Comparison of ENCODE assay signal across 22 mouse cellular contexts in genomic region chr17:71308296-71308695, GRCm38 (mm10). TPM values are rescaled to one million over a fixed set of nuclear protein-coding genes. Genes with fewer than 3 reads are reported as not detected.
A peak's percentile ranks its signal among the peaks of the same experiment; 100 is the strongest.
DNase-seq lines count a peak whose midpoint lies in the region; ATAC-seq and TF ChIP-seq lines count a peak whose summit lies in the region.
"Had no signal": no experiment of that assay in that cellular context is flagged by ENCODE, and none has a peak within 500 bp of the region (broad histone marks: within the 10 kb centered on the region; RNA-seq: fewer than 3 reads in every experiment).

No protein-coding gene starts in this region.

- peaks cover 15 to 31% of the 10 kb centered on the region in 2 experiments for H3K4me1 ChIP-seq in heart, embryonic 14.5 days (ENCODE audit: control insufficient read depth in 2 of 2, insufficient read depth in 2 of 2, low read length in 2 of 2)
- peaks cover 14% of the 10 kb centered on the region for H3K4me1 ChIP-seq in liver, postnatal 0 days (ENCODE audit: insufficient read depth)
- peaks cover 46% of the 10 kb centered on the region for H3K4me1 ChIP-seq in liver, embryonic 12.5 days

- no peaks in the 10 kb centered on the region for H3K9me3 ChIP-seq in heart, embryonic 14.5 days (ENCODE audit: control insufficient read depth, low read length)
- no peaks in the 10 kb centered on the region for H3K9me3 ChIP-seq in liver, postnatal 0 days (ENCODE audit: low read length)
- no peaks in the 10 kb centered on the region for H3K9me3 ChIP-seq in liver, embryonic 12.5 days (replicated peaks)
- H3K9me3 ChIP-seq: embryonic facial prominence, embryonic 12.5 days; embryonic facial prominence, embryonic 15.5 days; forebrain, embryonic 10.5 days; forebrain, embryonic 12.5 days had no signal

- intact Hi-C loops in heart, postnatal 14 days (cut with DNase I) = no loop called here

- no peak overlapping the region for H3K27ac ChIP-seq in heart, embryonic 14.5 days (replicated peaks in 1 of 2; ENCODE audit: control insufficient read depth in 1 of 2, insufficient read depth in 1 of 2, low read depth in 2 of 2, low read length in 2 of 2)
- H3K27ac ChIP-seq in liver, postnatal 0 days (ENCODE audit: low read depth) = no peak overlapping the region
- no peak overlapping the region for H3K27ac ChIP-seq in liver, embryonic 12.5 days
- H3K27ac ChIP-seq: embryonic facial prominence, embryonic 15.5 days; forebrain, embryonic 12.5 days had no signal

- no peak overlapping the region for H3K4me3 ChIP-seq in heart, embryonic 14.5 days (ENCODE audit: control insufficient read depth in 1 of 2, insufficient read depth in 1 of 2, low read depth in 1 of 2, low read length in 2 of 2)
- no peak overlapping the region for H3K4me3 ChIP-seq in liver, postnatal 0 days (ENCODE audit: low read depth, low read length)
- H3K4me3 ChIP-seq in liver, embryonic 12.5 days = no peak overlapping the region
- H3K4me3 ChIP-seq: erythroblast, embryonic 14.5 days; forebrain, embryonic 12.5 days had no signal

- peaks cover 5% of the 10 kb centered on the region; the same call in 1 of the 2 replicates for H3K27me3 ChIP-seq in heart, embryonic 14.5 days (ENCODE audit: control insufficient read depth, insufficient read depth, low read length)
- peaks cover 19% of the 10 kb centered on the region for H3K27me3 ChIP-seq in liver, postnatal 0 days (ENCODE audit: insufficient read depth, low read length)
- H3K27me3 ChIP-seq in liver, embryonic 12.5 days (replicated peaks) = peaks cover 19% of the 10 kb centered on the region; the same call in 1 of the 2 replicates

- H3K9ac ChIP-seq in heart, embryonic 14.5 days (ENCODE audit: low read length) = 0 out of 2 replicates have a peak overlapping the region, but pooled peaks have one; percentile 82
- no peak overlapping the region for H3K9ac ChIP-seq in liver, postnatal 0 days (replicated peaks)
- no peak overlapping the region for H3K9ac ChIP-seq in liver, embryonic 12.5 days
- H3K9ac ChIP-seq: embryonic facial prominence, embryonic 12.5 days; embryonic facial prominence, embryonic 15.5 days; forebrain, embryonic 12.5 days had no signal

- WGBS in heart, embryonic 14.5 days = 90% methylated on average over 5 of the region's 5 CpGs
- 89% methylated on average over 5 of the region's 5 CpGs for WGBS in liver, postnatal 0 days (ENCODE audit: insufficient replicate concordance)
- 88% methylated on average over 5 of the region's 5 CpGs for WGBS in liver, embryonic 12.5 days (ENCODE audit: insufficient replicate concordance)

- TF ChIP-seq CTCF in liver, postnatal 0 days (IDR thresholded peaks at IDR 0.05; ENCODE audit: low read depth) = no peak

- TF ChIP-seq EP300 in liver, postnatal 0 days (IDR thresholded peaks at IDR 0.05; ENCODE audit: low read depth) = no peak

- no peaks in the 10 kb centered on the region for H3K36me3 ChIP-seq in heart, embryonic 14.5 days (ENCODE audit: control insufficient read depth, insufficient read depth, low read length)
- no peaks in the 10 kb centered on the region for H3K36me3 ChIP-seq in liver, postnatal 0 days (replicated peaks; ENCODE audit: insufficient read depth, low read length)
- peaks cover 12% of the 10 kb centered on the region for H3K36me3 ChIP-seq in liver, embryonic 12.5 days
- H3K36me3 ChIP-seq: embryonic facial prominence, embryonic 12.5 days; embryonic facial prominence, embryonic 15.5 days; forebrain, embryonic 12.5 days had no signal

- DNase-seq in heart, adult 11 months = peak; percentile 80
- no peak for DNase-seq in heart, adult 18-20 months
- DNase-seq in heart, postnatal 14 days = no peak
- peak; percentile 6 for DNase-seq in liver, postnatal 0 days
- DNase-seq: adrenal gland, adult 2 months; adrenal gland, postnatal 10 days; adrenal gland, postnatal 25 days; cerebellum, adult 11 months; cerebellum, adult 18-20 months; cerebellum, adult 8-10 months; cerebellum, adult 9-11 months; cerebellum, postnatal 14 days; cerebellum, postnatal 36 days had no signal

- ATAC-seq in heart, embryonic 14.5 days (ENCODE audit: insufficient number of reproducible peaks, insufficient read depth, low FRiP score, low read depth) = no peak
- no peak for ATAC-seq in liver, postnatal 0 days
- ATAC-seq in liver, embryonic 12.5 days = no peak
- ATAC-seq: forebrain, embryonic 14.5 days; forebrain, embryonic 16.5 days had no signal

- no peak overlapping the region for H3K4me2 ChIP-seq in heart, embryonic 14.5 days (ENCODE audit: low read length)
- no peak overlapping the region for H3K4me2 ChIP-seq in liver, postnatal 0 days (ENCODE audit: low read depth, low read length)
- no peak overlapping the region for H3K4me2 ChIP-seq in liver, embryonic 12.5 days

RNA-seq across cellular contexts. Expression of gene Emilin2, which starts 3.5 kb away (rescaled TPM):
- 10 to 100 TPM; 37.9 to 40.1 TPM for total RNA-seq in heart, adult 18-20 months (2021)
- 42.6 and 45.4 TPM in 2 replicates for polyA plus RNA-seq in heart, embryonic 14.5 days (2014; fragmentation: Nextera tagmentation; extraction: Ambion mirVana)
- 100 to 1,000 TPM; 107 to 118 TPM for total RNA-seq in heart, postnatal 14 days (2021)
- polyA plus RNA-seq in liver, postnatal 0 days (2015; fragmentation: Nextera tagmentation; extraction: Ambion mirVana) = 10.0 and 12.0 TPM in 2 replicates
- 28.9 and 31.1 TPM in 2 replicates for polyA plus RNA-seq in liver, embryonic 12.5 days (2016; fragmentation: Nextera tagmentation; extraction: Ambion mirVana)

Comparison
In these comparisons a context has a peak if more than half of its experiments do, and no peak if none do; other contexts are left out.
1. DNase-seq: peak in heart, adult 11 months (single experiment) and liver, postnatal 0 days (single experiment); none in heart, adult 18-20 months (0 of 2) and heart, postnatal 14 days (0 of 2).